Mouse (Mus musculus) T-helper 17 cell (primary cell): Measurements from ENCODE around the gene Slc12a6.

Experiments used
- in situ Hi-C, 2 experiments: fragments of 300-600 bp; cut with MboI, MseI; formaldehyde crosslinking; loops; 1 replicate in 1 of 2; 2 replicates in 1 of 2; pipeline ENCODE4 v1.15.1; 2025; ENCODE audit warnings: high pct_unique_total_duplicates in 2 of 2

Slc12a6 gene

GRCm38 (mm10) chr2:112309161-112309600 is 43.6 kb downstream of the Slc12a6 start:
- in situ Hi-C loops: no loop called here

- in situ Hi-C loops: no loop called here
Observed at GRCm38 (mm10) chr2:112315638-112316037, 50.0 kb downstream of the Slc12a6 start.

- in situ Hi-C loops: no loop called here
Observed at GRCm38 (mm10) chr2:112318227-112318626, 52.6 kb downstream of the Slc12a6 start.

- in situ Hi-C loops: no loop called here
Observed at GRCm38 (mm10) chr2:112318905-112319304, 53.3 kb downstream of the Slc12a6 start.

GRCm38 (mm10) chr2:112328069-112328777 is 62.6 kb downstream of the Slc12a6 start:
- in situ Hi-C loops: no loop called here

GRCm38 (mm10) chr2:112332051-112332898 is 66.7 kb downstream of the Slc12a6 start:
- in situ Hi-C loops: loop anchor here in 1 of 2 experiments (10.0 kb wide), 1 partner anchor 137 kb away; no protein-coding TSS in a partner anchor

GRCm38 (mm10) chr2:112337211-112337610 is 71.6 kb downstream of the Slc12a6 start:
- in situ Hi-C loops: loop anchor here in 1 of 2 experiments (10.0 kb wide), 1 partner anchor 142 kb away; no protein-coding TSS in a partner anchor

- in situ Hi-C loops: loop anchor here in 1 of 2 experiments (10.0 kb wide), 1 partner anchor 145 kb away; no protein-coding TSS in a partner anchor
Observed at GRCm38 (mm10) chr2:112339736-112340135, 74.1 kb downstream of the Slc12a6 start.

GRCm38 (mm10) chr2:112341117-112341516 is 75.5 kb downstream of the Slc12a6 start:
- in situ Hi-C loops: no loop called here

- in situ Hi-C loops: loop anchor here in 1 of 2 experiments (5.0 kb wide), 1 partner anchor 51 kb away; no protein-coding TSS in a partner anchor
Observed at GRCm38 (mm10) chr2:112348246-112348645, 82.6 kb downstream of the Slc12a6 start.

GRCm38 (mm10) chr2:112353685-112354455 is 88.2 kb downstream of the Slc12a6 start:
- in situ Hi-C loops: loop anchor here in 1 of 2 experiments (10.0 kb wide), 1 partner anchor 1471 kb away; the partner anchor contains the start of gene Scg5

GRCm38 (mm10) chr2:112359611-112360010 is 94.0 kb downstream of the Slc12a6 start:
- in situ Hi-C loops: loop anchor here in 1 of 2 experiments (5.0 to 10.0 kb wide), 2 partner anchors 97 to 1465 kb away; partner anchors contain the start of genes Nop10 and Scg5

GRCm38 (mm10) chr2:112360012-112360780 is 94.6 kb downstream of the Slc12a6 start:
- in situ Hi-C loops: no loop called here

GRCm38 (mm10) chr2:112360781-112361169 is 95.2 kb downstream of the Slc12a6 start:
- in situ Hi-C loops: no loop called here

GRCm38 (mm10) chr2:112367222-112367621 is 101.6 kb downstream of the Slc12a6 start:
- in situ Hi-C loops: no loop called here

GRCm38 (mm10) chr2:112367726-112368673 is 102.4 kb downstream of the Slc12a6 start, which contains the start of gene Emc4:
Gene Emc4 (minus strand): TSS chr2:112368027.
- in situ Hi-C loops: no loop called here

- in situ Hi-C loops: loop anchor here (5.0 kb wide), 2 partner anchors 82 to 108 kb away; partner anchors contain the start of genes Emc7 (in 2 of the 2) and Nop10 (in 1 of the 2)
Observed at GRCm38 (mm10) chr2:112369941-112370340, 104.3 kb downstream of the Slc12a6 start.

GRCm38 (mm10) chr2:112373141-112373540 is 107.5 kb downstream of the Slc12a6 start:
- in situ Hi-C loops: loop anchor here (5.0 kb wide), 2 partner anchors 79 to 111 kb away; partner anchors contain the start of genes Emc7 (in 2 of the 2) and Nop10 (in 1 of the 2)

- in situ Hi-C loops: loop anchor here (5.0 kb wide), 3 partner anchors 78 to 112 kb away; partner anchors contain the start of genes Emc7 (in 2 of the 2), Chrm5 (in 1 of the 2) and Nop10 (in 1 of the 2)
Observed at GRCm38 (mm10) chr2:112374610-112375009, 109.0 kb downstream of the Slc12a6 start.
